Mouse (Mus musculus) ES-E14 (cell line): ENCODE measurements around the gene Sfxn5.

Source experiments
- CHD2 ChIP-seq: IDR thresholded peaks from 2 replicates; pipeline ENCODE4 v1.6.1; 2014; ENCODE audit warnings: mild to moderate bottlenecking, low read depth, low read length, inconsistent platforms
- HCFC1 ChIP-seq: IDR thresholded peaks from 2 replicates; pipeline ENCODE4 v1.6.1; 2012; ENCODE audit warnings: low read length, inconsistent platforms, borderline replicate concordance; ENCODE audit not compliant: insufficient read depth
- MAFK ChIP-seq: IDR thresholded peaks from 2 replicates; pipeline ENCODE4 v1.6.1; 2014; ENCODE audit warnings: mild to moderate bottlenecking, low read depth, low read length, inconsistent platforms; ENCODE audit not compliant: insufficient read depth
- ZC3H11A ChIP-seq: IDR thresholded peaks from 2 replicates; pipeline ENCODE4 v1.6.1; 2012; ENCODE audit warnings: low read depth, mild to moderate bottlenecking, inconsistent platforms, low read length, borderline replicate concordance
- ZNF384 ChIP-seq: IDR thresholded peaks from 2 replicates; pipeline ENCODE4 v1.6.1; 2012; ENCODE audit warnings: low read depth, low read length, inconsistent platforms

DNA sequence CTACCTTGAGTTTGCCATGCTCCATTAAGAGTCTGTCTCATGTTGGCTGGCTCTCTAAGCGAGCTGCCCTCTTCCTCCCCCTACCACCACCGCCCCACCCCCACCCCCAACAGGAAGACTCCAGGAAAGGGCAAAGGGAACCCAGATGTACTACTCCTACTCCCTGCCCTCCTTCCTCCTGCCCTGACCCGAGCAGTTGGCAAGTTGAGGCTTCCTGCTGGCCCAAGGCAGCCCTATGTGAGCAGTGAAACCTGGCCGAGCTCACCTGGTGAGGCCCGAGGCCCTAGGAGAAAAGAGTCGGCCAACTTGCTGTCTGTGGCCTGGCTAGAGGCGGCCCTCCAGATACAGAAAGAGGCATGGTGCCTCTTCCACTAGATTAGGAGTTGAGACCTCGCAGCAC is 45.4 kb upstream of the Sfxn5 start:
- TF ChIP-seq ZNF384 (no peak), ZC3H11A (no peak), MAFK (no peak), HCFC1 (no peak), CHD2 (no peak)
